Mouse (Mus musculus): Measurements from ENCODE around the gene Bace2. TPM values are rescaled to one million over a fixed set of nuclear protein-coding genes. Genes with fewer than 3 reads are reported as not detected.

Gene Bace2
- polyA plus RNA-seq, 1 experiment from 2014 or later: 17.8 TPM

- Histone ChIP-seq H3K36me3 (ENCODE audit: control insufficient read depth, insufficient read depth) (no peaks in the 10 kb centered on the region), H3K4me1 (replicated peaks; ENCODE audit: control insufficient read depth, insufficient read depth, low read length) (no peaks in the 10 kb centered on the region), H3K27ac (ENCODE audit: low read depth, low read length) (no peak overlapping the region), H3K9ac (ENCODE audit: low read depth, low read length) (no peak overlapping the region), H3K9me3 (ENCODE audit: control insufficient read depth) (no peaks in the 10 kb centered on the region), H3K27me3 (replicated peaks; ENCODE audit: control insufficient read depth, insufficient read depth, low read length) (no peaks in the 10 kb centered on the region), H3K4me3 (ENCODE audit: low read depth, low read length) (no peak overlapping the region), H3K4me2 (replicated peaks; ENCODE audit: low read depth) (no peak overlapping the region)
- TF ChIP-seq CTCF (IDR thresholded peaks at IDR 0.05; ENCODE audit: low read depth): no peak
- ATAC-seq: no peak
- WGBS: 66% methylated on average over 4 of the region's 4 CpGs
These were observed 74.8 kb downstream of the Bace2 start for GRCm38 (mm10) chr16:97431328-97431727.

GRCm38 (mm10) chr16:97434206-97434605, 77.7 kb downstream of the Bace2 start:
- Histone ChIP-seq H3K4me2 (replicated peaks; ENCODE audit: low read depth) (no peak overlapping the region), H3K27ac (ENCODE audit: low read depth, low read length) (no peak overlapping the region), H3K9ac (ENCODE audit: low read depth, low read length) (no peak overlapping the region), H3K27me3 (replicated peaks; ENCODE audit: control insufficient read depth, insufficient read depth, low read length) (no peaks in the 10 kb centered on the region), H3K4me3 (ENCODE audit: low read depth, low read length) (no peak overlapping the region), H3K36me3 (ENCODE audit: control insufficient read depth, insufficient read depth) (no peaks in the 10 kb centered on the region), H3K4me1 (replicated peaks; ENCODE audit: control insufficient read depth, insufficient read depth, low read length) (no peaks in the 10 kb centered on the region), H3K9me3 (ENCODE audit: control insufficient read depth) (no peaks in the 10 kb centered on the region)
- no peak for TF ChIP-seq CTCF (IDR thresholded peaks at IDR 0.05; ENCODE audit: low read depth)
- WGBS: 60% methylated on average over 2 of the region's 2 CpGs
- no peak for ATAC-seq

- Histone ChIP-seq H3K9ac (ENCODE audit: low read depth, low read length) (no peak overlapping the region), H3K4me3 (ENCODE audit: low read depth, low read length) (no peak overlapping the region), H3K27ac (ENCODE audit: low read depth, low read length) (no peak overlapping the region), H3K4me1 (replicated peaks; ENCODE audit: control insufficient read depth, insufficient read depth, low read length) (no peaks in the 10 kb centered on the region), H3K27me3 (replicated peaks; ENCODE audit: control insufficient read depth, insufficient read depth, low read length) (no peaks in the 10 kb centered on the region), H3K36me3 (ENCODE audit: control insufficient read depth, insufficient read depth) (no peaks in the 10 kb centered on the region), H3K9me3 (ENCODE audit: control insufficient read depth) (no peaks in the 10 kb centered on the region), H3K4me2 (replicated peaks; ENCODE audit: low read depth) (no peak overlapping the region)
- TF ChIP-seq CTCF (IDR thresholded peaks at IDR 0.05; ENCODE audit: low read depth): no peak
- 53% methylated on average over 1 of the region's 1 CpGs for WGBS
- ATAC-seq: no peak
These were observed 81.0 kb downstream of the Bace2 start for GRCm38 (mm10) chr16:97437448-97438056.

- TF ChIP-seq CTCF (IDR thresholded peaks at IDR 0.05; ENCODE audit: low read depth): no peak
- Histone ChIP-seq H3K36me3 (ENCODE audit: control insufficient read depth, insufficient read depth) (no peaks in the 10 kb centered on the region), H3K27ac (ENCODE audit: low read depth, low read length) (no peak overlapping the region), H3K9ac (ENCODE audit: low read depth, low read length) (no peak overlapping the region), H3K4me3 (ENCODE audit: low read depth, low read length) (no peak overlapping the region), H3K4me2 (replicated peaks; ENCODE audit: low read depth) (no peak overlapping the region), H3K4me1 (replicated peaks; ENCODE audit: control insufficient read depth, insufficient read depth, low read length) (no peaks in the 10 kb centered on the region), H3K9me3 (ENCODE audit: control insufficient read depth) (no peaks in the 10 kb centered on the region), H3K27me3 (replicated peaks; ENCODE audit: control insufficient read depth, insufficient read depth, low read length) (no peaks in the 10 kb centered on the region)
- WGBS: 73% methylated on average over 3 of the region's 3 CpGs
- ATAC-seq: no peak
These were observed 81.6 kb downstream of the Bace2 start for GRCm38 (mm10) chr16:97438191-97438590.

- TF ChIP-seq CTCF (IDR thresholded peaks at IDR 0.05; ENCODE audit: low read depth): no peak
- Histone ChIP-seq H3K4me2 (replicated peaks; ENCODE audit: low read depth) (no peak overlapping the region), H3K9me3 (ENCODE audit: control insufficient read depth) (no peaks in the 10 kb centered on the region), H3K27ac (ENCODE audit: low read depth, low read length) (no peak overlapping the region), H3K27me3 (replicated peaks; ENCODE audit: control insufficient read depth, insufficient read depth, low read length) (no peaks in the 10 kb centered on the region), H3K9ac (ENCODE audit: low read depth, low read length) (no peak overlapping the region), H3K36me3 (ENCODE audit: control insufficient read depth, insufficient read depth) (no peaks in the 10 kb centered on the region), H3K4me3 (ENCODE audit: low read depth, low read length) (no peak overlapping the region), H3K4me1 (replicated peaks; ENCODE audit: control insufficient read depth, insufficient read depth, low read length) (no peaks in the 10 kb centered on the region)
- WGBS: 69% methylated on average over 9 of the region's 9 CpGs
- ATAC-seq: no peak
These were observed 85.4 kb downstream of the Bace2 start for GRCm38 (mm10) chr16:97441967-97442366.

- peak; percentile 93 for TF ChIP-seq CTCF (IDR thresholded peaks at IDR 0.05; ENCODE audit: low read depth)
- Histone ChIP-seq H3K4me2 (replicated peaks; ENCODE audit: low read depth) (no peak overlapping the region), H3K36me3 (ENCODE audit: control insufficient read depth, insufficient read depth) (no peaks in the 10 kb centered on the region), H3K9ac (ENCODE audit: low read depth, low read length) (no peak overlapping the region), H3K27me3 (replicated peaks; ENCODE audit: control insufficient read depth, insufficient read depth, low read length) (no peaks in the 10 kb centered on the region), H3K4me1 (replicated peaks; ENCODE audit: control insufficient read depth, insufficient read depth, low read length) (no peaks in the 10 kb centered on the region), H3K9me3 (ENCODE audit: control insufficient read depth) (no peaks in the 10 kb centered on the region), H3K27ac (ENCODE audit: low read depth, low read length) (no peak overlapping the region), H3K4me3 (ENCODE audit: low read depth, low read length) (no peak overlapping the region)
- ATAC-seq: peak; percentile 60; the same call in 1 of the 2 replicates
- WGBS: 47% methylated on average over 14 of the region's 14 CpGs
These were observed 87.2 kb downstream of the Bace2 start for GRCm38 (mm10) chr16:97443670-97444263.

All from intestine, postnatal 0 days (tissue).